Mouse (Mus musculus) limb, embryonic 11.5 days (tissue): ENCODE data around the gene 4930432M17Rik. TPM values are rescaled to one million over a fixed set of nuclear protein-coding genes. Genes with fewer than 3 reads are reported as not detected.

Source experiments
- ATAC-seq: fragments of 200-750 bp; cut with Nextera tagmentation; 2 replicates; pipeline ENCODE4 v1.8.0; 2017; ENCODE audit warnings: low read depth; ENCODE audit not compliant: insufficient number of reproducible peaks, low FRiP score, low TSS enrichment
- DNase-seq: peaks from one replicate; pipeline ENCODE4 v3.0.0-alpha.2; 2015; ENCODE audit warnings: low spot score
- H3K27ac ChIP-seq: fragments of 300-500 bp; sonication (generic); replicated peaks from 2 replicates; pipeline ENCODE4 v1.5.1; 2014; ENCODE audit warnings: low read depth, mild to moderate bottlenecking, low read length
- H3K27me3 ChIP-seq: fragments of 300-500 bp; sonication (generic); 2 replicates; pipeline ENCODE4 v1.6.1; 2014; ENCODE audit warnings: mild to moderate bottlenecking, low read length, mixed read lengths; ENCODE audit not compliant: control insufficient read depth, insufficient read depth
- H3K36me3 ChIP-seq: fragments of 300-500 bp; sonication (generic); 2 replicates; pipeline ENCODE4 v1.6.1; 2014; ENCODE audit warnings: mild to moderate bottlenecking, low read length, moderate library complexity, mixed read lengths; ENCODE audit not compliant: control insufficient read depth, insufficient read depth
- H3K4me1 ChIP-seq: fragments of 300-500 bp; sonication (generic); 2 replicates; pipeline ENCODE4 v1.6.1; 2014; ENCODE audit warnings: low read length, mixed read lengths; ENCODE audit not compliant: control insufficient read depth, insufficient read depth
- H3K4me2 ChIP-seq: fragments of 300-500 bp; sonication (generic); 2 replicates; pipeline ENCODE4 v1.6.1; 2014; ENCODE audit warnings: low read depth, mild to moderate bottlenecking, moderate library complexity; ENCODE audit not compliant: severe bottlenecking
- H3K4me3 ChIP-seq: fragments of 300-500 bp; sonication (generic); 2 replicates; pipeline ENCODE4 v1.5.1; 2014; ENCODE audit warnings: low read depth, low read length
- H3K9ac ChIP-seq: fragments of 300-500 bp; sonication (generic); 2 replicates; pipeline ENCODE4 v1.6.1; 2014; ENCODE audit warnings: mild to moderate bottlenecking, low read length
- H3K9me3 ChIP-seq: fragments of 300-500 bp; sonication (generic); 2 replicates; pipeline ENCODE4 v1.6.1; 2016; ENCODE audit warnings: low read length; ENCODE audit not compliant: control insufficient read depth
- WGBS: fragments of 180-500 bp; shearing (Covaris S2); extraction: QIAGEN DNeasy Blood & Tissue Kit; methylation state at CpG from one replicate; pipeline ENCODE4 v1.1.7; 2014; 5-methylcytosine and 5-hydroxymethylcytosine counted together
- polyA plus RNA-seq: library from polyadenylated mRNA; unstranded; fragments of >200 nt; fragmentation: Nextera tagmentation; extraction: Ambion mirVana; gene quantifications from 2 replicates; pipeline ENCODE4 v1.2.1, GENCODE M21; 2014

The 4930432M17Rik gene
- polyA plus RNA-seq, 1 experiment from 2014 or later: not detected

DNA sequence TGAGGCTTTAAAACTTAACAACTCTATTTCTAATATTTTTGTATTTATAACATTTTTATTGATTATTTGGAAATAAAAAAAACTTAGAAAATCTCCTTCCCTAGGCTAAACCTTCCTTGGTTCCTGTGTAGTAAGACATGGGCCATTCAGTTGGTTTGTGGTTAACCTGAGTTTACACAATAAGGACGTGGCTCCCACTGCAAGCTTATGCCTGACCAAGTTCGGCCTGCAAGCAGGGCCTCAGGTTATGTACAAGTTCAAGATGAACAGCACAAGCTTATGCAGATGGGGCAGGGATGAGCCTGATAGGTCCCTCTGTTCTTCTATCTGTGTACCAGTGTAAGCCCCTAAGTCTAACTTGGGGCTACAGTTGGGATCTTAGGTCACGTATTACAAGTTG is 19.1 kb downstream of the 4930432M17Rik start:
- no peak overlapping the region for H3K4me3 ChIP-seq
- H3K4me2 ChIP-seq: no peak overlapping the region
- WGBS: 94% methylated on average over 3 of the region's 3 CpGs
- H3K27me3 ChIP-seq: no peaks in the 10 kb centered on the region
- no peak overlapping the region for H3K27ac ChIP-seq
- no peak for DNase-seq
- ATAC-seq: no peak
- no peaks in the 10 kb centered on the region for H3K9me3 ChIP-seq
- H3K9ac ChIP-seq: no peak overlapping the region
- no peaks in the 10 kb centered on the region for H3K36me3 ChIP-seq
- H3K4me1 ChIP-seq: no peaks in the 10 kb centered on the region

DNA sequence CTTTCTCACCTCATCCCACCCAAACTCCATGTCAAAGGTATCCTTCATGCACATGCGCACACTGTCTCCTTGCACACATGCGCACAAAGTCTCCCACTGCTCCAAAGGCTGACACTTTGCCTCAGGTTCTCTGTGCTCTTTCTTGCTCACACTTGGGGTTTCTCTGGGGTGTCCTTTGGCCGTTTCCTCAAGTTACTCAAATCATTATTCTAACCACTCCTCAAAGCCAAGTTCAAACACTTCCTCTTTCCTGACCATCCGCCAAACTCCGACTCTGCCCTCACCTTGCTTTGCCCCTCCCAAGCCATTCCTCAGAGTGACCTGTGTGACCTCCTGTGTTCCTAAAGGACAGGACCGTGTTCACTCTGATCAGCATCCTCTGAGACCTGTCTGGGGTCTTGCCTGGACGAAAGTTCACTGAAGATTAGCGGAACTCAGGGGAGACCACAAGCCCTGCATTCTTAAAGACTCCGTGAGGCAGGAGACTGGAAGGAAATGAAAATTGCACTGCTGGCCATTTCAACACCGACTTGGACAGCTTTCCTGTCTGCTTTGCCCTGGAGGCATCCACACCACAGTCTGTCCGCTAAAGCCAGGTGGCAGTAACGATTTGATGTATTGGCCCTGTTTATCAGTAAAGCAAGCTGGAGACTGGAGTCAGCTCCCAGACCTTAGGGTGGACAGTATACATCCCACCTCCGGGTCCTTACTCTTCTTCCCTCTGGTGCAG is 22.6 kb downstream of the 4930432M17Rik start:
- no peaks in the 10 kb centered on the region for H3K9me3 ChIP-seq
- H3K4me3 ChIP-seq: no peak overlapping the region
- ATAC-seq: no peak
- H3K27me3 ChIP-seq: no peaks in the 10 kb centered on the region
- H3K9ac ChIP-seq: no peak overlapping the region
- DNase-seq: no peak
- WGBS: 60% methylated on average over 13 of the region's 13 CpGs
- H3K36me3 ChIP-seq: no peaks in the 10 kb centered on the region
- H3K4me1 ChIP-seq: no peaks in the 10 kb centered on the region
- no peak overlapping the region for H3K4me2 ChIP-seq
- no peak overlapping the region for H3K27ac ChIP-seq

DNA sequence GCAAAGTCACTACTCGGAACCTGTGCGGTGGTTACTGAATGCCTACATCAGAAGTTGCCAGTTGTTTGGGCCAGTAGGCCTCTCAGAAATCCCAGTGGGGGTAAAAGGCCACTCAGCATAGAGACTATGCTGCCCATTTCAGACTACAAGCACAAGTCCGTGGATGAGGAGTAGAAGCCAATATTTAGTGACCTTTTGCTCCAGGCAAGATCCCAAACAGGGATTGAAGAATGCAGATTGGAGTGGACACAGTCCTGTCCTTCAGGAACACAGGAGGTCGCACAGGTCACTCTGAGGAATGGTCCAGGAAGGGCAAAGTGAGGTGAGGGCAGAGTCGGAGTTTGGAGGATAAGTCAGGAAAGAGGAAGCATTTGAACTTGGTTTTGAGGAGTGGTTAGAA is 23.2 kb downstream of the 4930432M17Rik start:
- Histone ChIP-seq H3K27me3 (no peaks in the 10 kb centered on the region), H3K9me3 (no peaks in the 10 kb centered on the region), H3K27ac (no peak overlapping the region), H3K4me2 (no peak overlapping the region), H3K36me3 (no peaks in the 10 kb centered on the region), H3K4me3 (no peak overlapping the region), H3K9ac (no peak overlapping the region), H3K4me1 (no peaks in the 10 kb centered on the region)
- 76% methylated on average over 5 of the region's 5 CpGs for WGBS
- ATAC-seq: no peak
- DNase-seq: no peak

DNA sequence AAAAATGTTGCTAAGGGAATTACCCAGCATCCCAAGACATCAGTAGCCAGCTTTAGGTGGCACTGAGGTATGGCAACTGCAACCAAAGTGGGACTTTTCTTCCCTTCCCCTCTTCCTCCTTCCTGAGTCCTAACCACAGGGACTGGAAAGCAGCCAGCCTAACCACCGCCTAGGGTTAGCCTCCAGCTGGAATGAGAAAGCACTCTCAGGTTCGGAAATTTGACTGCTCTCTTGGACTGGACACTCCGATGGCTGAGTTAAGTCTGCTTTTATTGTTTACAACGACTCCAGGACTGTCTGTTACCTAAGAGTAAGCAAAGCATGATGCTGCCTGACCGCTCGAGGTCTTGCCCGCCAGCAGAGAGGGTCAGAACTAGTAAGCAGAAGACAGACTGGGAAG is 26.6 kb downstream of the 4930432M17Rik start:
- no peaks in the 10 kb centered on the region for H3K9me3 ChIP-seq
- no peaks in the 10 kb centered on the region for H3K27me3 ChIP-seq
- H3K4me1 ChIP-seq: no peaks in the 10 kb centered on the region
- no peak overlapping the region for H3K4me3 ChIP-seq
- ATAC-seq (no peak), DNase-seq (no peak)
- H3K36me3 ChIP-seq: no peaks in the 10 kb centered on the region
- 90% methylated on average over 7 of the region's 7 CpGs for WGBS
- H3K9ac ChIP-seq: no peak overlapping the region
- no peak overlapping the region for H3K4me2 ChIP-seq
- no peak overlapping the region for H3K27ac ChIP-seq

DNA sequence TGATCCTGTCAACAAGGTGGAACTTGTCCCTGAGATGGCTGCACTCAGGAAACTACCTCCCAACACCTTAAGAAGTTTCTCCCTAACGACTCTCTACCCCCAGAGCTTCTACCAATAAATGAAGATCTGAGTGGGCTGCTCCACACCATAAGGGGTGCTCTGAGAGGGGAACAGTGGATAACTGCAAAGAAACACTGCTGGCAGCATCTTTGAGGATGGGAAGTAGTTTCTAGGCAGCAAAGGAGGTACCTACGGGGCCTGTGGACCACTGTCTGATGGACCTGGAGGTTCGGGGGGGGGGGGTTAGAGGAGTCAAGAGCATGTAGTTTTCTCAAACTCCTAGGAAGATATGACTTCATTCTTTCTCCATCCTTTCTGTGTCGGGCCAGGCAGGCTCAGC is 28.8 kb downstream of the 4930432M17Rik start:
- WGBS: 84% methylated on average over 4 of the region's 4 CpGs
- DNase-seq: no peak
- Histone ChIP-seq H3K27ac (no peak overlapping the region), H3K9me3 (no peaks in the 10 kb centered on the region), H3K4me2 (no peak overlapping the region), H3K4me3 (no peak overlapping the region), H3K4me1 (no peaks in the 10 kb centered on the region), H3K27me3 (no peaks in the 10 kb centered on the region), H3K9ac (no peak overlapping the region), H3K36me3 (no peaks in the 10 kb centered on the region)
- no peak for ATAC-seq

DNA sequence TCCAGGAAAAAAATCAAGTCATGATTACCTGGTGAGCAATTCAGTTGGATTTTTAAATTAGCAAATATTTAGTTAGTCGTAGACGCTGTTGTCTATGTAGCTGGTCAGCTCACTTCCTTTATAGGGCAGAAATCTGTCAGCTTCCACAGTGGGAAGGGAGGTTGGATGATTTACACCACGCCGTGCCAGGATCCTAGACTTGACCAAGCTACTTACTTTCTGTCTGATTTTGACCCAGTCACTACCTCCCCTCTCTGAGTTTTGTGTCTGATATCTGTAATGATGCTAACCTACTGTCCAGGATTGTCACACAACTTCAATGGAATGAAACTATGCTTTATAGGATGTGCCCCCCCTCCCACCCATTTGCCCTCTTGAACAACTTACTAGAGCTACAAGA is 29.3 kb downstream of the 4930432M17Rik start:
- Histone ChIP-seq H3K27ac (no peak overlapping the region), H3K27me3 (no peaks in the 10 kb centered on the region), H3K4me1 (no peaks in the 10 kb centered on the region), H3K36me3 (no peaks in the 10 kb centered on the region), H3K9ac (no peak overlapping the region), H3K4me3 (no peak overlapping the region), H3K9me3 (no peaks in the 10 kb centered on the region), H3K4me2 (no peak overlapping the region)
- DNase-seq (no peak), ATAC-seq (no peak)
- 94% methylated on average over 4 of the region's 4 CpGs for WGBS

GRCm38 (mm10) chr3:121700364-121700952 is 29.9 kb downstream of the 4930432M17Rik start:
- 53% methylated on average over 8 of the region's 8 CpGs for WGBS
- ATAC-seq: no peak
- H3K4me2 ChIP-seq: no peak overlapping the region

GRCm38 (mm10) chr3:121703155-121703879 is 32.8 kb downstream of the 4930432M17Rik start:
- H3K9ac ChIP-seq: no peak overlapping the region
- H3K9me3 ChIP-seq: no peaks in the 10 kb centered on the region
- ATAC-seq: no peak
- H3K4me2 ChIP-seq: no peak overlapping the region
- no peaks in the 10 kb centered on the region for H3K27me3 ChIP-seq
- H3K36me3 ChIP-seq: no peaks in the 10 kb centered on the region
- no peak for DNase-seq
- no peaks in the 10 kb centered on the region for H3K4me1 ChIP-seq
- 92% methylated on average over 7 of the region's 7 CpGs for WGBS
- H3K27ac ChIP-seq: no peak overlapping the region
- H3K4me3 ChIP-seq: no peak overlapping the region

More at GRCm38 (mm10) chr3:121700364-121700952, 29.9 kb downstream of the 4930432M17Rik start:
- H3K36me3 ChIP-seq: no peaks in the 10 kb centered on the region
- H3K9me3 ChIP-seq: no peaks in the 10 kb centered on the region
- H3K4me1 ChIP-seq: no peaks in the 10 kb centered on the region
- DNase-seq: no peak
- no peak overlapping the region for H3K27ac ChIP-seq
- H3K4me3 ChIP-seq: no peak overlapping the region
- no peaks in the 10 kb centered on the region for H3K27me3 ChIP-seq
- no peak overlapping the region for H3K9ac ChIP-seq
